Mouse (Mus musculus): Measurements from ENCODE around the gene Golga7b. TPM values are rescaled to one million over a fixed set of nuclear protein-coding genes. Genes with fewer than 3 reads are reported as not detected.

The Golga7b gene
- 20.5 and 33.7 TPM in 2 replicates for polyA plus RNA-seq (2012; rRNA removed)

GRCm38 (mm10) chr19:42247519-42247918 lies at the start of gene Golga7b:
Gene Golga7b, plus strand, starts transcription at chr19:42247574.
- no peak for DNase-seq (ENCODE audit: low read depth)
- TF ChIP-seq POLR2A (IDR thresholded peaks at IDR 0.05; ENCODE audit: borderline replicate concordance, extremely low read depth, insufficient read depth, insufficient read length, poor library complexity, severe bottlenecking) (no peak), CTCF (IDR thresholded peaks at IDR 0.05; ENCODE audit: borderline replicate concordance, extremely low read depth, insufficient read depth, insufficient read length) (no peak)

GRCm38 (mm10) chr19:42198026-42198425 lies 49.3 kb upstream of the Golga7b start:
- DNase-seq (ENCODE audit: low read depth), result no peak
- TF ChIP-seq POLR2A (IDR thresholded peaks at IDR 0.05; ENCODE audit: borderline replicate concordance, extremely low read depth, insufficient read depth, insufficient read length, poor library complexity, severe bottlenecking) (no peak), CTCF (IDR thresholded peaks at IDR 0.05; ENCODE audit: borderline replicate concordance, extremely low read depth, insufficient read depth, insufficient read length) (no peak)

GRCm38 (mm10) chr19:42201696-42202381 lies 45.5 kb upstream of the Golga7b start, which contains the start of gene Sfrp5:
Gene Sfrp5, minus strand, starts transcription at chr19:42202252.
- no peak for TF ChIP-seq POLR2A (IDR thresholded peaks at IDR 0.05; ENCODE audit: borderline replicate concordance, extremely low read depth, insufficient read depth, insufficient read length, poor library complexity, severe bottlenecking)
- no peak for TF ChIP-seq CTCF (IDR thresholded peaks at IDR 0.05; ENCODE audit: borderline replicate concordance, extremely low read depth, insufficient read depth, insufficient read length)
- peak; percentile 22 for DNase-seq (ENCODE audit: low read depth)

- TF ChIP-seq POLR2A (IDR thresholded peaks at IDR 0.05; ENCODE audit: borderline replicate concordance, extremely low read depth, insufficient read depth, insufficient read length, poor library complexity, severe bottlenecking), result no peak
- no peak for TF ChIP-seq CTCF (IDR thresholded peaks at IDR 0.05; ENCODE audit: borderline replicate concordance, extremely low read depth, insufficient read depth, insufficient read length)
- no peak for DNase-seq (ENCODE audit: low read depth)
Observed at GRCm38 (mm10) chr19:42202467-42202866, 44.9 kb upstream of the Golga7b start.

GRCm38 (mm10) chr19:42204306-42204705 lies 43.1 kb upstream of the Golga7b start:
- DNase-seq (ENCODE audit: low read depth), result no peak
- TF ChIP-seq CTCF (IDR thresholded peaks at IDR 0.05; ENCODE audit: borderline replicate concordance, extremely low read depth, insufficient read depth, insufficient read length) (no peak), POLR2A (IDR thresholded peaks at IDR 0.05; ENCODE audit: borderline replicate concordance, extremely low read depth, insufficient read depth, insufficient read length, poor library complexity, severe bottlenecking) (no peak)

- no peak for DNase-seq (ENCODE audit: low read depth)
- TF ChIP-seq POLR2A (IDR thresholded peaks at IDR 0.05; ENCODE audit: borderline replicate concordance, extremely low read depth, insufficient read depth, insufficient read length, poor library complexity, severe bottlenecking), result no peak
Observed at GRCm38 (mm10) chr19:42205201-42205600, 42.2 kb upstream of the Golga7b start.

GRCm38 (mm10) chr19:42209485-42209884 lies 37.9 kb upstream of the Golga7b start:
- peak; percentile 31 for DNase-seq (ENCODE audit: low read depth)
- TF ChIP-seq CTCF (IDR thresholded peaks at IDR 0.05; ENCODE audit: borderline replicate concordance, extremely low read depth, insufficient read depth, insufficient read length) (no peak), POLR2A (IDR thresholded peaks at IDR 0.05; ENCODE audit: borderline replicate concordance, extremely low read depth, insufficient read depth, insufficient read length, poor library complexity, severe bottlenecking) (no peak)

- no peak for DNase-seq (ENCODE audit: low read depth)
- TF ChIP-seq POLR2A (IDR thresholded peaks at IDR 0.05; ENCODE audit: borderline replicate concordance, extremely low read depth, insufficient read depth, insufficient read length, poor library complexity, severe bottlenecking), result no peak
Observed at GRCm38 (mm10) chr19:42209976-42210375, 37.4 kb upstream of the Golga7b start.

- TF ChIP-seq POLR2A (IDR thresholded peaks at IDR 0.05; ENCODE audit: borderline replicate concordance, extremely low read depth, insufficient read depth, insufficient read length, poor library complexity, severe bottlenecking) (no peak), CTCF (IDR thresholded peaks at IDR 0.05; ENCODE audit: borderline replicate concordance, extremely low read depth, insufficient read depth, insufficient read length) (no peak)
Observed at GRCm38 (mm10) chr19:42211936-42212335, 35.4 kb upstream of the Golga7b start.

GRCm38 (mm10) chr19:42214601-42215000 lies 32.8 kb upstream of the Golga7b start:
- TF ChIP-seq CTCF (IDR thresholded peaks at IDR 0.05; ENCODE audit: borderline replicate concordance, extremely low read depth, insufficient read depth, insufficient read length), result no peak
- TF ChIP-seq POLR2A (IDR thresholded peaks at IDR 0.05; ENCODE audit: borderline replicate concordance, extremely low read depth, insufficient read depth, insufficient read length, poor library complexity, severe bottlenecking), result no peak

More at GRCm38 (mm10) chr19:42211936-42212335, 35.4 kb upstream of the Golga7b start:
- no peak for DNase-seq (ENCODE audit: low read depth)

GRCm38 (mm10) chr19:42216699-42217373 lies 30.5 kb upstream of the Golga7b start:
- no peak for TF ChIP-seq POLR2A (IDR thresholded peaks at IDR 0.05; ENCODE audit: borderline replicate concordance, extremely low read depth, insufficient read depth, insufficient read length, poor library complexity, severe bottlenecking)
- no peak for TF ChIP-seq CTCF (IDR thresholded peaks at IDR 0.05; ENCODE audit: borderline replicate concordance, extremely low read depth, insufficient read depth, insufficient read length)
- no peak for DNase-seq (ENCODE audit: low read depth)

More at GRCm38 (mm10) chr19:42214601-42215000, 32.8 kb upstream of the Golga7b start:
- DNase-seq (ENCODE audit: low read depth), result no peak

GRCm38 (mm10) chr19:42217374-42217763 lies 30.0 kb upstream of the Golga7b start:
- TF ChIP-seq POLR2A (IDR thresholded peaks at IDR 0.05; ENCODE audit: borderline replicate concordance, extremely low read depth, insufficient read depth, insufficient read length, poor library complexity, severe bottlenecking) (no peak), CTCF (IDR thresholded peaks at IDR 0.05; ENCODE audit: borderline replicate concordance, extremely low read depth, insufficient read depth, insufficient read length) (peak; percentile 84)
- peak; percentile 80 for DNase-seq (ENCODE audit: low read depth)

All from brain, embryonic 14.5 days (tissue).